8 mouse cellular contexts compared by ENCODE assay signal in the genomic region with DNA sequence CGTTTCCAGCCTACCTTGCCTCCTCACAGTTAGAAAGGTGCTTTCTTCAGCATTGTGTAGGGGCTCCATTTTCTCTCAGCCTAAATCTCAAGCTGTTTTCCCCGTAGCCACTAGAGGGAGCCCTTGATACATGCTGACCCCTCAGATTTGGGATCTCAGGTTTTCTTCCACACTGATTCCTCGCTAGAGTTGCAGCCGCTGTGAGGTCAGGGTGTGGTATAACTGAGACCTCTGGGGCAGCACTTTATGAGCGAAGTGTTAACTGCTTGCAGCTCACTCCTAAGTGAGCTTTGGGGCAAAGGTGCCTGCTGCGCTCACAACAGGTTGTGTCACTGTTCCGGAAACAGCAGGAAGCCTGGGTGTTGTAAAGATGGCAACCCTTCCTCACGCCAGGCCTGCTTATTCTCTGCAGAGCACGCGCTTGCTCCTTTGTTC. TPM values are rescaled to one million over a fixed set of nuclear protein-coding genes. Genes with fewer than 3 reads are reported as not detected.
DNase-seq lines count a peak whose midpoint lies in the region; ATAC-seq and TF ChIP-seq lines count a peak whose summit lies in the region.

No protein-coding gene starts in this region.

- H3K79me2 ChIP-seq in MEL (ENCODE audit: control insufficient read depth, insufficient read depth, low read length, poor library complexity), result no peaks in the 10 kb centered on the region

- peaks cover 0 to 14% of the 10 kb centered on the region in 2 experiments; a peak in 2 of 4 replicates for H3K36me3 ChIP-seq in MEL (ENCODE audit: control insufficient read depth in 1 of 2, insufficient read depth in 2 of 2, low read length in 2 of 2)
- peaks cover 8% of the 10 kb centered on the region; the same call in 1 of the 2 replicates for H3K36me3 ChIP-seq in forebrain, embryonic 16.5 days (ENCODE audit: control insufficient read depth, insufficient read depth)
- peaks cover 32% of the 10 kb centered on the region for H3K36me3 ChIP-seq in lung, embryonic 14.5 days (ENCODE audit: insufficient read depth)

- H3K4me2 ChIP-seq in forebrain, embryonic 16.5 days (ENCODE audit: low read length), result no peak overlapping the region
- H3K4me2 ChIP-seq in lung, embryonic 14.5 days, result no peak overlapping the region

- DNase-seq in MEL (ENCODE audit: low read depth, low spot score), result peak; percentile 80
- DNase-seq in cerebellum, adult 11 months, result peak; percentile 58
- DNase-seq in heart, postnatal 4 days, result peak; percentile 84
- DNase-seq in layer of hippocampus, adult 2 months (ENCODE audit: low spot score in 2 of 2), result peak; percentile 71 to 83
- peak; percentile 90 for DNase-seq in lung, embryonic 14.5 days
- peak; percentile 16 for DNase-seq in ovary, adult 18-20 months (ENCODE audit: low spot score)
- DNase-seq in thymus, postnatal 25 days, result peak; percentile 66

- 36% methylated on average over 10 of the region's 10 CpGs for WGBS in forebrain, embryonic 16.5 days
- 43% methylated on average over 10 of the region's 10 CpGs for WGBS in lung, embryonic 14.5 days

- no peak overlapping the region for H3K27ac ChIP-seq in MEL (ENCODE audit: control insufficient read depth, low read depth, low read length)
- no peak overlapping the region for H3K27ac ChIP-seq in forebrain, embryonic 16.5 days (ENCODE audit: low read length)
- 0 out of 2 replicates have a peak overlapping the region, but pooled peaks have one; percentile 28 for H3K27ac ChIP-seq in layer of hippocampus, adult 2 months
- H3K27ac ChIP-seq in lung, embryonic 14.5 days (ENCODE audit: low read depth), result no peak overlapping the region

- no peak for TF ChIP-seq EP300 in MEL (IDR thresholded peaks at IDR 0.05; ENCODE audit: low read depth in 1 of 2, low read length in 2 of 2)

- peak; percentile 83 to 100 (median 96) for TF ChIP-seq CTCF in MEL (IDR thresholded peaks at IDR 0.05 in 2 of 3, conservative IDR thresholded peaks at IDR 0.05 in 1 of 3; ENCODE audit: control insufficient read depth in 1 of 3, insufficient read depth in 1 of 3, low read depth in 2 of 3, low read length in 3 of 3, poor library complexity in 1 of 3, severe bottlenecking in 1 of 3)
- TF ChIP-seq CTCF in layer of hippocampus, adult 2 months (conservative IDR thresholded peaks at IDR 0.05), result peak; percentile 92
- TF ChIP-seq CTCF in lung, embryonic 14.5 days (IDR thresholded peaks at IDR 0.05; ENCODE audit: low read depth), result peak; percentile 96

- H3K27me3 ChIP-seq in MEL (ENCODE audit: control insufficient read depth in 1 of 2, insufficient read depth in 2 of 2, low read length in 2 of 2), result no peaks in the 10 kb centered on the region
- H3K27me3 ChIP-seq in forebrain, embryonic 16.5 days (replicated peaks; ENCODE audit: control insufficient read depth, insufficient read depth, low read length), result no peaks in the 10 kb centered on the region
- H3K27me3 ChIP-seq in lung, embryonic 14.5 days (ENCODE audit: insufficient read depth, low read length), result no peaks in the 10 kb centered on the region

- peak; percentile 87 for TF ChIP-seq RAD21 in MEL (IDR thresholded peaks at IDR 0.05; ENCODE audit: low read depth, low read length)

- H3K4me3 ChIP-seq in MEL (ENCODE audit: control insufficient read depth in 1 of 2, insufficient read depth in 1 of 2, low read depth in 2 of 2, low read length in 2 of 2), result no peak overlapping the region
- no peak overlapping the region for H3K4me3 ChIP-seq in forebrain, embryonic 16.5 days (replicated peaks; ENCODE audit: low read length)
- peak overlapping the region; percentile 19 for H3K4me3 ChIP-seq in layer of hippocampus, adult 2 months
- H3K4me3 ChIP-seq in lung, embryonic 14.5 days (ENCODE audit: low read depth, low read length), result no peak overlapping the region

- no peak for TF ChIP-seq POLR2A in MEL (IDR thresholded peaks at IDR 0.05; ENCODE audit: control insufficient read depth in 1 of 2, insufficient read depth in 1 of 2, low read depth in 1 of 2, low read length in 2 of 2, poor library complexity in 1 of 2)

- H3K9me3 ChIP-seq in MEL (replicated peaks; ENCODE audit: insufficient read depth, low read length), result no peaks in the 10 kb centered on the region
- H3K9me3 ChIP-seq in forebrain, embryonic 16.5 days (ENCODE audit: control insufficient read depth, low read length), result no peaks in the 10 kb centered on the region
- H3K9me3 ChIP-seq in lung, embryonic 14.5 days (ENCODE audit: low read depth, low read length), result no peaks in the 10 kb centered on the region

- ATAC-seq in forebrain, embryonic 16.5 days, result peak; percentile 71
- peak; percentile 48 for ATAC-seq in lung, embryonic 14.5 days (ENCODE audit: insufficient read depth)

- peaks cover 0 to 4% of the 10 kb centered on the region in 2 experiments; a peak in 1 of 4 replicates for H3K4me1 ChIP-seq in MEL (ENCODE audit: control insufficient read depth in 1 of 2, insufficient read depth in 2 of 2, low read length in 2 of 2)
- H3K4me1 ChIP-seq in forebrain, embryonic 16.5 days (replicated peaks; ENCODE audit: control insufficient read depth, insufficient read depth, low read length), result peaks cover 11% of the 10 kb centered on the region
- peaks cover 5% of the 10 kb centered on the region for H3K4me1 ChIP-seq in lung, embryonic 14.5 days (ENCODE audit: insufficient read depth)

- no peak overlapping the region for H3K9ac ChIP-seq in MEL (ENCODE audit: control insufficient read depth, low read depth, low read length, poor library complexity, severe bottlenecking)
- H3K9ac ChIP-seq in forebrain, embryonic 16.5 days (replicated peaks; ENCODE audit: low read depth, low read length), result no peak overlapping the region
- no peak overlapping the region for H3K9ac ChIP-seq in lung, embryonic 14.5 days

TF ChIP-seq in MEL, 35 proteins besides CTCF, POLR2A, EP300 and RAD21:
- TF ChIP-seq CHD2 (IDR thresholded peaks at IDR 0.05; ENCODE audit: low read length), result no peak
- TF ChIP-seq TBP (IDR thresholded peaks at IDR 0.05; ENCODE audit: low read depth, low read length), result no peak
- no peak for TF ChIP-seq ELF1 (IDR thresholded peaks at IDR 0.05; ENCODE audit: low read depth, low read length)
- TF ChIP-seq MEF2A (IDR thresholded peaks at IDR 0.05; ENCODE audit: extremely low read depth, insufficient replicate concordance, low read depth, low read length, poor library complexity, severe bottlenecking), result no peak
- TF ChIP-seq MXI1 (IDR thresholded peaks at IDR 0.05; ENCODE audit: low read depth, low read length), result no peak
- peak; percentile 85 for TF ChIP-seq SMC3 (IDR thresholded peaks at IDR 0.05; ENCODE audit: low read depth, low read length)
- no peak for TF ChIP-seq GABPA (IDR thresholded peaks at IDR 0.05; ENCODE audit: low read depth, low read length)
- peak; percentile 55; the same call in 1 of the 2 replicates for TF ChIP-seq RCOR1 (IDR thresholded peaks at IDR 0.05; ENCODE audit: low read depth, low read length)
- TF ChIP-seq USF2 (IDR thresholded peaks at IDR 0.05; ENCODE audit: borderline replicate concordance in 1 of 2, insufficient read depth in 1 of 2, low read depth in 1 of 2, low read length in 2 of 2), result no peak
- no peak for TF ChIP-seq GATA1 (IDR thresholded peaks at IDR 0.05; ENCODE audit: low read depth, low read length)
- no peak for TF ChIP-seq POLR2AphosphoS5 (IDR thresholded peaks at IDR 0.05; ENCODE audit: borderline replicate concordance, low read depth, low read length)
- TF ChIP-seq ZC3H11A (IDR thresholded peaks at IDR 0.05; ENCODE audit: low read depth, low read length), result peak; percentile 68
- no peak for TF ChIP-seq TCF12 (IDR thresholded peaks at IDR 0.05; ENCODE audit: low read depth, low read length)
- no peak for TF ChIP-seq SIN3A (IDR thresholded peaks at IDR 0.05; ENCODE audit: low read length)
- 0 out of 2 replicates have a peak, but pooled peaks have one; percentile 40 for TF ChIP-seq BHLHE40 (IDR thresholded peaks at IDR 0.05; ENCODE audit: borderline replicate concordance, low read depth, low read length)
- 0 out of 2 replicates have a peak, but pooled peaks have one; percentile 34 for TF ChIP-seq ZNF384 (IDR thresholded peaks at IDR 0.05; ENCODE audit: low read depth, low read length)
- no peak for TF ChIP-seq MYC (IDR thresholded peaks at IDR 0.05; ENCODE audit: low read depth, low read length)

RNA-seq across cellular contexts. Expression of gene Rbm20, which starts 28.3 kb away (rescaled TPM):
- total RNA-seq in MEL (2012; rRNA removed), result 37.3 and 40.5 TPM in 2 replicates
- 10 to 100 TPM in 1 of 2 experiments, not detected in 1; 58.6 TPM for polyA plus RNA-seq in MEL (2012; ENCODE audit: insufficient read depth in 1 of 2, insufficient read length in 2 of 2, low read depth in 1 of 2, low replicate concordance in 2 of 2, missing spikeins in 1 of 2)
- polyA plus RNA-seq in forebrain, embryonic 16.5 days (2015; fragmentation: Nextera tagmentation; extraction: Ambion mirVana), result 3.9 and 6.2 TPM in 2 replicates
- 100 to 1,000 TPM; 265 to 287 TPM for total RNA-seq in heart, postnatal 4 days (2021)
- total RNA-seq in layer of hippocampus, adult 2 months (2021), result 1 to 10 TPM; 2.3 to 3.3 TPM
- polyA plus RNA-seq in lung, embryonic 14.5 days (2014; fragmentation: Nextera tagmentation; extraction: Ambion mirVana), result 0.59 and 1.2 TPM in 2 replicates

RNA-seq across cellular contexts. Expression of gene Smc3, which starts 48.6 kb away (rescaled TPM):
- total RNA-seq in MEL (2012; rRNA removed), result 100 and 109 TPM in 2 replicates
- 100 to 1,000 TPM; 118 to 129 TPM for polyA plus RNA-seq in MEL (2012; ENCODE audit: insufficient read depth in 1 of 2, insufficient read length in 2 of 2, low read depth in 1 of 2, low replicate concordance in 2 of 2, missing spikeins in 1 of 2)
- 70.4 and 79.2 TPM in 2 replicates for polyA plus RNA-seq in forebrain, embryonic 16.5 days (2015; fragmentation: Nextera tagmentation; extraction: Ambion mirVana)
- 10 to 100 TPM; 33.2 to 34.2 TPM for total RNA-seq in heart, postnatal 4 days (2021)
- 10 to 100 TPM; 44.7 to 49.4 TPM for total RNA-seq in layer of hippocampus, adult 2 months (2021)
- 75.0 and 76.1 TPM in 2 replicates for polyA plus RNA-seq in lung, embryonic 14.5 days (2014; fragmentation: Nextera tagmentation; extraction: Ambion mirVana)

RNA-seq across cellular contexts. Expression of gene Nutf2-ps1, which starts 60.0 kb away (rescaled TPM):
- 35.8 and 53.1 TPM in 2 replicates for total RNA-seq in MEL (2012; rRNA removed)
- 100 to 1,000 TPM in 1 of 2 experiments, not detected in 1; 398 TPM for polyA plus RNA-seq in MEL (2012; ENCODE audit: insufficient read depth in 1 of 2, insufficient read length in 2 of 2, low read depth in 1 of 2, low replicate concordance in 2 of 2, missing spikeins in 1 of 2)
- 266 and 275 TPM in 2 replicates for polyA plus RNA-seq in forebrain, embryonic 16.5 days (2015; fragmentation: Nextera tagmentation; extraction: Ambion mirVana)
- 100 to 1,000 TPM; 124 to 126 TPM for total RNA-seq in heart, postnatal 4 days (2021)
- 10 to 100 TPM; 23.6 to 36.0 TPM for total RNA-seq in layer of hippocampus, adult 2 months (2021)
- polyA plus RNA-seq in lung, embryonic 14.5 days (2014; fragmentation: Nextera tagmentation; extraction: Ambion mirVana), result 389 and 445 TPM in 2 replicates

Comparison
In these comparisons a context has a peak if more than half of its experiments do, and no peak if none do; other contexts are left out.
1. DNase-seq: peak in every context shown above with its lines; median percentile 90 in lung, embryonic 14.5 days; 84 in heart, postnatal 4 days; 80 in MEL; 77 in layer of hippocampus, adult 2 months; 66 in thymus, postnatal 25 days; 58 in cerebellum, adult 11 months; 16 in ovary, adult 18-20 months.